Mouse (Mus musculus) neural tube, embryonic 14.5 days (tissue): ENCODE measurements around the gene Parvg. TPM values are rescaled to one million over a fixed set of nuclear protein-coding genes. Genes with fewer than 3 reads are reported as not detected.

Experiments
- ATAC-seq: fragments of 200-750 bp; cut with Nextera tagmentation; 2 replicates; pipeline ENCODE4 v1.8.0; 2017; ENCODE audit warnings: low read depth, mild to moderate bottlenecking, moderate TSS enrichment, moderate library complexity
- H3K27ac ChIP-seq: fragments of 300-500 bp; sonication (generic); 2 replicates; pipeline ENCODE4 v1.5.1; 2014; ENCODE audit warnings: low read depth, mild to moderate bottlenecking, control low read depth, low read length, moderate library complexity, mixed read lengths
- H3K27me3 ChIP-seq: fragments of 300-500 bp; sonication (generic); 2 replicates; pipeline ENCODE4 v1.6.1; 2014; ENCODE audit warnings: low read length; ENCODE audit not compliant: control insufficient read depth, insufficient read depth
- H3K36me3 ChIP-seq: fragments of 300-500 bp; sonication (generic); 2 replicates; pipeline ENCODE4 v1.6.1; 2014; ENCODE audit warnings: low read length, mixed read lengths; ENCODE audit not compliant: control insufficient read depth, insufficient read depth
- H3K4me1 ChIP-seq: fragments of 300-500 bp; sonication (generic); 2 replicates; pipeline ENCODE4 v1.6.1; 2014; ENCODE audit warnings: low read length; ENCODE audit not compliant: control insufficient read depth, insufficient read depth
- H3K4me2 ChIP-seq: fragments of 300-500 bp; sonication (generic); 2 replicates; pipeline ENCODE4 v1.6.1; 2014; ENCODE audit warnings: mild to moderate bottlenecking, low read depth, low read length, control low read depth
- H3K4me3 ChIP-seq: fragments of 300-500 bp; sonication (generic); 2 replicates; pipeline ENCODE4 v1.5.1; 2014; ENCODE audit warnings: low read depth, low read length, control low read depth, mixed read lengths
- H3K9ac ChIP-seq: fragments of 300-500 bp; sonication (generic); replicated peaks from 2 replicates; pipeline ENCODE4 v1.6.1; 2014; ENCODE audit warnings: low read depth, mild to moderate bottlenecking, control low read depth, low read length, mixed read lengths
- H3K9me3 ChIP-seq: fragments of 300-500 bp; sonication (generic); 2 replicates; pipeline ENCODE4 v1.6.1; 2016; ENCODE audit warnings: low read length; ENCODE audit not compliant: control insufficient read depth
- WGBS: fragments of 180-500 bp; shearing (Covaris S2); extraction: QIAGEN DNeasy Blood & Tissue Kit; methylation state at CpG from one replicate; pipeline ENCODE4 v1.1.7; 2014; 5-methylcytosine and 5-hydroxymethylcytosine counted together
- polyA plus RNA-seq: library from polyadenylated mRNA; unstranded; fragments of >200 nt; fragmentation: Nextera tagmentation; extraction: Ambion mirVana; gene quantifications from 2 replicates; pipeline ENCODE4 v1.2.1, GENCODE M21; 2014

The Parvg gene
- polyA plus RNA-seq, 1 experiment from 2014 or later: 0.40 TPM

DNA sequence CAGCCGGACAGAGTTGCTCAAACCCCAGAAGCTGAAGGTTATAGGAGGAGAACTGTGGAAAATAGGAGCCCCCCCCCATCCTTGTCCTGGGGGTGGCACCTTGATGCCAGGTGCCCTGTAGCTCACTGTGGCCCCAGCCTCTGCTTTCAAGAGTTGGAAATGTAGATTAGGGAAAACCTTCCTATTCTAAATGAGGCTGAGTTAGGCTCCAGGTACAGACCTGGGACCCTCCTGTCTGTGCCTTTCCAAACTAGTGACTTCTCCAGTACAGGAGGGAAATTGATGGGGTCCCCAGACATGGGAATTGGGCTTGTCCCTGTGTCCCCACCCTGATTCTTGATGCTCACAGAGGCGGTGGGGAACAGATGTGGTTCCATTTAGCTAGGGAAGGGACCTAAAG lies 23.2 kb upstream of the Parvg start:
- no peaks in the 10 kb centered on the region for H3K36me3 ChIP-seq
- WGBS: 59% methylated on average over 2 of the region's 2 CpGs
- H3K4me2 ChIP-seq: no peak overlapping the region
- no peak for ATAC-seq
- H3K4me1 ChIP-seq: peaks cover 55% of the 10 kb centered on the region
- H3K4me3 ChIP-seq: no peak overlapping the region
- H3K9me3 ChIP-seq: no peaks in the 10 kb centered on the region
- H3K27me3 ChIP-seq: no peaks in the 10 kb centered on the region; the same call in 1 of the 2 replicates
- no peak overlapping the region for H3K9ac ChIP-seq
- H3K27ac ChIP-seq: peak overlapping the region; percentile 74; the same call in 1 of the 2 replicates

DNA sequence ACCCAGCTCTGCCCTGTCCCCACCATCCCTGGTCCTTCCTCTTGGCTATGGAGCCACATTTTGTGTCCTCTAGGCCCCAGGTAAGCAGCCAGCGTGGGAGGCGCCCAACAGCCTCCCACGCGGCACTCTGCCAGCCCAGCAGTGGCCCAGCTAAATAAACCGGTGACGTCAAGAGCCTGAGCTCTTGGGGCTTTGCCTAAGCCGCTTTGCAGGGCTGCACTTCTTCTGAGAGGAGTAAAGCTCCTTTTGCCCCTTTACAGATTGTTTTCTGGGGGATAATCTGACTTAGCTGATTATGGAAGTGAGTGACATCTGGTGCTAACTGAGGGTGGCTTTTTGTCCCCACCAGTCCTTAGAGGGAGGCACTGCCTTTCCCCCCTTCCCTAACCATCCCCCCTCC lies 22.8 kb upstream of the Parvg start:
- H3K4me3 ChIP-seq: no peak overlapping the region
- H3K27me3 ChIP-seq: no peaks in the 10 kb centered on the region; the same call in 1 of the 2 replicates
- no peaks in the 10 kb centered on the region for H3K36me3 ChIP-seq
- peak overlapping the region; percentile 28; the same call in 1 of the 2 replicates for H3K27ac ChIP-seq
- peaks cover 57% of the 10 kb centered on the region for H3K4me1 ChIP-seq
- H3K4me2 ChIP-seq: no peak overlapping the region
- WGBS: 7% methylated on average over 7 of the region's 7 CpGs
- ATAC-seq: no peak
- no peak overlapping the region for H3K9ac ChIP-seq
- no peaks in the 10 kb centered on the region for H3K9me3 ChIP-seq

DNA sequence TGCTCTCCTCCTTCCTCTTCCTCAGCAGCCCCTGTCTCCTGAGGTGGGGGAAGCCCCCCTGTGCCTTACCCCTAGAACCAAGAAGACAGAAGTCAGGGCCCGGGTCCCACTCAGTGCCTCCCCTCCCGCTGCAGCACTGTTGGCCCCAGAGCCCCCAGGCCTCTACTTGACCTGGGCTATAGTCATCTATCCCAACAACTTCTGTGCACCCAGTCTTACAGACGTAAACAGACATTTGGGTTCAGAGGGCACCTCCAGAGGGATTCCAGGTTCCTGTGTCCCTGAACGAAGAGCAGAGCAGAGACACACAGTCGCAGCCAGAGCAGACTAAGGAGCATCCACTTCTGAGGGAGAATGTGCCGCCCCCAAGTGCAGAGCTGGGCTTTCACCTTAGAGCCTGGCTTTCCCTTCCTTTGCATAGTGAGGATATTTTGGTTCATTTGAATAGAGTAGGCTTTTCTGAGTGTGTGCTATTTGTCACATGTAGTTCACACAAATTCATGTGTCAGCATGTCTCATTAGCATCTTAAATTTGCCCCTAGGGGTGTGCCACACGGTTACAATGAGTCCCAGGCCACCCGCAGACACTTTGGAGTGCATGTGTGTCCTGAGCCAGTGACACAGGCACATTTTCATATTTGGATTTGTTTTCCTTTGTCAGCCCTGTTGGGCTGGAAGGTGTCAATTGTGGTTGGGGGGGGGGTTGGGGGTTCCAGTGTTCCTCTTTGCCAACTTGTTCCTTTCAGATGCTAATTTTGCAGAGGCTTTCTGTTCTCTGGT lies 22.0 kb upstream of the Parvg start:
- H3K4me2 ChIP-seq: no peak overlapping the region
- no peak for ATAC-seq

DNA sequence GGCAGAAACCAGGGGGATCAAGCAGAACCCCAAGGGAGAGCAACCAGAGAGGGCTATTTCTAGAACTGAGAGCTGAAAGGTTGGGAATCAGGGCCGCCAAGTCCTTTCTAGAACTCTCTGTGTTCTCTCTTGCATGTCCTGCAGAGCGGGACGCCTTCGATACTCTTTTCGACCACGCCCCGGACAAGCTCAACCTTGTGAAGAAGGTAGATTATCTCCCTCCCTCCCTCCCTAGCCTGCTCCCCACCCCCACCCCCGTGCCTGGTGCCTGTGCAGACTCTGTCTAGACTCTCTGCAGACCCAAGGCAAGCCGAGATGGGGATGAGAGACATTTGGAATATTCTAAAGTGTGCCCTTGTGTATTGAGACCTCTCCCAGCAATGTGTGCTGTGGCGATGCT lies 20.6 kb upstream of the Parvg start:
- ATAC-seq: no peak
- no peaks in the 10 kb centered on the region for H3K9me3 ChIP-seq
- H3K4me3 ChIP-seq: no peak overlapping the region
- WGBS: 76% methylated on average over 10 of the region's 10 CpGs
- no peaks in the 10 kb centered on the region for H3K27me3 ChIP-seq
- no peak overlapping the region for H3K27ac ChIP-seq
- no peak overlapping the region for H3K4me2 ChIP-seq
- peaks cover 56% of the 10 kb centered on the region for H3K4me1 ChIP-seq
- no peak overlapping the region for H3K9ac ChIP-seq
- no peaks in the 10 kb centered on the region for H3K36me3 ChIP-seq

More for the DNA sequence above, 22.0 kb upstream of the Parvg start:
- no peak overlapping the region for H3K27ac ChIP-seq
- no peaks in the 10 kb centered on the region for H3K9me3 ChIP-seq
- WGBS: 25% methylated on average over 8 of the region's 8 CpGs
- no peaks in the 10 kb centered on the region for H3K36me3 ChIP-seq
- H3K27me3 ChIP-seq: no peaks in the 10 kb centered on the region; the same call in 1 of the 2 replicates
- no peak overlapping the region for H3K9ac ChIP-seq
- H3K4me3 ChIP-seq: no peak overlapping the region
- peaks cover 57% of the 10 kb centered on the region for H3K4me1 ChIP-seq

DNA sequence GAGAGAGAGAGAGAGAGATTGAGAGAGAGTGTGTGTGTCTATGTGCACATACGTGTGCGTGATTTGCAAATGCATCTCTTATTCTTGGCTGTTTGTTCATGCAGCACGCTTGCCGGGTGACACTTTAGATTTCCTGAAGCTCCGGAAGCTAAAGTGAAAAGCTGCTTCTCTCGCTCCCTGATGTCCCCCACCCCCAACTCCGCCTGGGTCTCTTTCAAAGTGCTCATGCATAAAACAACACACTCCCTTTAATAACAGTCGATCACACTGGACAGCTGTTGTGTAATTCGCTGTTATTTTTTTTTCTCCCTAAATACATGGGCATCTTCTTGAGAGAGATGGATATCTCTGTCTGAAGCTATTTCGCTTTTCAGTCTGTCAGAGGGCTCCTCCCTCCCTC lies 18.5 kb upstream of the Parvg start:
- Histone ChIP-seq H3K27me3 (no peaks in the 10 kb centered on the region), H3K9me3 (no peaks in the 10 kb centered on the region), H3K4me2 (no peak overlapping the region), H3K27ac (no peak overlapping the region), H3K4me1 (peaks cover 35% of the 10 kb centered on the region), H3K4me3 (no peak overlapping the region), H3K9ac (no peak overlapping the region), H3K36me3 (no peaks in the 10 kb centered on the region)
- ATAC-seq: no peak
- WGBS: 33% methylated on average over 10 of the region's 10 CpGs

DNA sequence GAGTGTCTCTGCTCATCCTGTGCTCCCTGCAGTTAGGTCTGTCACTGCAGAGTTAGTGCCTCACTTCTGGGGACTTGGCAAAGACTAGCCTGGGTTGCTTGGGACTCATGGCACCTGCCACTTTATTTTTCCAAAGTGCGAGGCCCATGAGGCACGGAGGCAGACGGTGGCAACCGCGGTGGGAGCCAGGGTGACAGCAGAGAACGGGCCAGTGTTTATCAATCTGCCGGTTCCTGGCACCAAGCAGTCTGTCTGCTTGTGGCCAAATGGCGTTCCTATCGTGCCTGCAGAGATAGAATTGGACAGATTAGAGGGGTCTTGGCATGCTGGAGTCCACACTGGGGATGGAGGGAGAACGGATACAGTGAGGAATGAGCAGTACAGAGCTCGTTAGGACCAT lies 13.6 kb upstream of the Parvg start:
- H3K27me3 ChIP-seq: no peaks in the 10 kb centered on the region
- peaks cover 14% of the 10 kb centered on the region for H3K4me1 ChIP-seq
- ATAC-seq: no peak
- WGBS: 53% methylated on average over 11 of the region's 11 CpGs
- H3K36me3 ChIP-seq: no peaks in the 10 kb centered on the region
- H3K4me3 ChIP-seq: no peak overlapping the region
- no peak overlapping the region for H3K9ac ChIP-seq
- no peaks in the 10 kb centered on the region for H3K9me3 ChIP-seq
- H3K4me2 ChIP-seq: no peak overlapping the region
- H3K27ac ChIP-seq: no peak overlapping the region

DNA sequence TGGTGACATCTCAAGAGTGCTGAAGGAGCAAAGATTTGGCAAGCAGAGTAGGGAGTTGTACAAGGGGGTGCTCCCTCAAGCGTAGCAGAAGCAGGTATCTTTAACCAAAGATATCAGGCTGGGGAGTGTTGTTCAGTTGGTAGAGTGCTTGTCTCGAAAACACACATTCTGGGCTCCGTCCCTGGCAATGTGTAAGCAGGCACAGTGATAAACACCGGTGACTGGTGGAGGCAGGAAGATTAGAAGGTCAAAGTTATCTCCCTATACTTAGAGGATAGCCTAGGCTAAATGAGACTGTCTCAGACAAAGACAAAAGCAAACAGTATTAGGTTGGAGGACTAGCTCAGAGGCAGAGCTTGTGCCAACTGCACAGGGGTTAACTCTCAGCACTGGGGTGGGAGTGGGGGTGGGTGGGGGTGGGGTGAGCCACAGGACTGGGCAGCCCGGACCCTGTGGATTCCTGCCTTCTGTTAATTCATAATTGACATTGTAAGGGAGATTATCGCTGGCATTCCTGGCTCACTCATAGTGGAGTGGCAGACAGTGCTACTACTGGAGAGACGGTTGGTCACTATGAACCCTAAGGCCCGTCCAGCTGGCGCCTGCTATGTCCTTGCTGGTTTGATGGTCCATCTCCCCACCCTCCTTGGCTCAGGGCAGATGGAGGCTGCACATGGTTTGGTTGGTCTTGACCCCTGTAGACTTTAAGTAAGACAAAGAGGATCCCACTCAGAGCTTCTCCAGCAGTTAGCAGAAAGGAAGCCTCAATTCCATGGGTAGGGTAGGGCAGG lies 12.3 kb upstream of the Parvg start:
- H3K9ac ChIP-seq: no peak overlapping the region
- H3K9me3 ChIP-seq: no peaks in the 10 kb centered on the region
- no peaks in the 10 kb centered on the region for H3K36me3 ChIP-seq
- no peak overlapping the region for H3K4me3 ChIP-seq
- 87% methylated on average over 9 of the region's 9 CpGs for WGBS
- H3K27me3 ChIP-seq: no peaks in the 10 kb centered on the region
- peaks cover 9% of the 10 kb centered on the region for H3K4me1 ChIP-seq
- H3K27ac ChIP-seq: no peak overlapping the region
- no peak for ATAC-seq
- no peak overlapping the region for H3K4me2 ChIP-seq

DNA sequence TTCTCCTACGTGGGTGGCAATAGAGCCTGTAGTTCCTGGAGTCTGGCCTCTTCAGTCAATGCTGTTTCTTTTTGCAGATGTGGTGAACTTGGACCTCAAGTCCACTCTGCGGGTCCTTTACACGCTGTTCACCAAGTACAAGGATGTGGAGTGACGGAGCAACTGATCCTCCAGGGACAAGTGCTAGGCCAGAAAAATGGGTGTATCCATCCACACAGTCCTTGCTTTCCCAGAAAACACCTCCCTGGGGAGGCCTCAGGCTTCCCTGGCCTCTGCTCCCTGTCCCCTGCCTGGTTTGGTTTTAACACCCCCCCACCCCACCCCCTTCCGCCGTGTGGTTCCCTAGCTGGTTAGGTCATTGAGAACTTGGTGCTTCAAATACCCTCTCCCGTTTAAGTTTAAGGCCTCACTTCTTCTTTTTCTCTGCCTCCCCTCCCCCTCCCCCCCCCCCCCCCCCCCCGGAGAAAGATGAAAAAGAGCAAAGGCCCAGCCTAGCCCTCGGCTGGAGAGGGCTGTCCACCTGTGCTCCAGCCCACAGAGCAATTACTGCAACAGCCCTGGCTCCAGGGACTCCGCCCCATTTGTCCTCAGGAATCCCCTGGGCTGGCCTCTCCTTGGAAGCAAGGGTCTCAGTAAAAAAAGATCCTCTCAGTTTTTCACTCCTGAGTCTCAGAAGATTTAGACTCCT lies 10.8 kb upstream of the Parvg start:
- WGBS: 53% methylated on average over 9 of the region's 10 CpGs
- H3K27ac ChIP-seq: no peak overlapping the region
- ATAC-seq: no peak

DNA sequence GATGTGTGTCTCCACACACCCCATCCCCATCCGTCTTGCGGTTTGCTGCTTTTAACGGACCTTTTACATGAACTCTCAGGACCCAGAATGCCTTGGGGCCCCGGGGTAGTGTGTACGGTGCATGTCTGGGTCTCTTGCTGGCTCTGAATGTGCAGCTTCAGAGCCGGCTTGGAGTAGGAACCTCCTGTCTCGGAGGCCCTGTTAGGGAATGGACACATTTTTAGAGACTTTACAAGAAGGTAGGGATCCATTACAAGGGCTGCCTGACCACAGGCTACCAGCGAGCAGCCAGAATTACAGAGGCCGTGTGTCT lies 10.3 kb upstream of the Parvg start:
- Histone ChIP-seq H3K9me3 (no peaks in the 10 kb centered on the region), H3K36me3 (no peaks in the 10 kb centered on the region), H3K4me2 (no peak overlapping the region), H3K9ac (no peak overlapping the region), H3K27ac (no peak overlapping the region), H3K27me3 (no peaks in the 10 kb centered on the region), H3K4me1 (peaks cover 9% of the 10 kb centered on the region), H3K4me3 (no peak overlapping the region)
- no peak for ATAC-seq
- 22% methylated on average over 9 of the region's 9 CpGs for WGBS

More for the DNA sequence above, 10.8 kb upstream of the Parvg start:
- H3K4me1 ChIP-seq: peaks cover 9% of the 10 kb centered on the region
- H3K9ac ChIP-seq: no peak overlapping the region
- H3K27me3 ChIP-seq: no peaks in the 10 kb centered on the region
- no peaks in the 10 kb centered on the region for H3K9me3 ChIP-seq
- H3K36me3 ChIP-seq: no peaks in the 10 kb centered on the region
- H3K4me2 ChIP-seq: no peak overlapping the region
- no peak overlapping the region for H3K4me3 ChIP-seq
